Mouse (Mus musculus) embryonic facial prominence, embryonic 11.5 days (tissue): Measurements from ENCODE around the gene Thada. TPM values are rescaled to one million over a fixed set of nuclear protein-coding genes. Genes with fewer than 3 reads are reported as not detected.

Source experiments
- ATAC-seq: fragments of 200-750 bp; cut with Nextera tagmentation; replicated peaks from 2 replicates; pipeline ENCODE4 v1.8.0; 2017; ENCODE audit warnings: low read depth; ENCODE audit not compliant: insufficient number of reproducible peaks, low FRiP score, low TSS enrichment
- DNase-seq: peaks from one replicate; pipeline ENCODE4 v3.0.0-alpha.2; 2015; ENCODE audit warnings: low spot score
- H3K27ac ChIP-seq: fragments of 300-500 bp; sonication (generic); replicated peaks from 2 replicates; pipeline ENCODE4 v1.5.1; 2014; ENCODE audit warnings: mild to moderate bottlenecking, low read depth, low read length, control low read depth
- H3K27me3 ChIP-seq: fragments of 300-500 bp; sonication (generic); 2 replicates; pipeline ENCODE4 v1.6.1; 2014; ENCODE audit warnings: mild to moderate bottlenecking, low read length, moderate library complexity, mixed read lengths; ENCODE audit not compliant: control insufficient read depth, insufficient read depth
- H3K36me3 ChIP-seq: fragments of 300-500 bp; sonication (generic); replicated peaks from 2 replicates; pipeline ENCODE4 v1.6.1; 2014; ENCODE audit warnings: low read depth, mild to moderate bottlenecking, low read length, moderate library complexity, mixed read lengths; ENCODE audit not compliant: control insufficient read depth, insufficient read depth
- H3K4me1 ChIP-seq: fragments of 300-500 bp; sonication (generic); 2 replicates; pipeline ENCODE4 v1.6.1; 2014; ENCODE audit warnings: low read length, mixed read lengths; ENCODE audit not compliant: control insufficient read depth, insufficient read depth
- H3K4me2 ChIP-seq: fragments of 300-500 bp; sonication (generic); 2 replicates; pipeline ENCODE4 v1.6.1; 2014; ENCODE audit warnings: low read depth, mild to moderate bottlenecking, control low read depth, low read length, moderate library complexity
- H3K4me3 ChIP-seq: fragments of 300-500 bp; sonication (generic); 2 replicates; pipeline ENCODE4 v1.5.1; 2014; ENCODE audit warnings: low read depth, low read length, control low read depth
- H3K9ac ChIP-seq: fragments of 300-500 bp; sonication (generic); replicated peaks from 2 replicates; pipeline ENCODE4 v1.6.1; 2014; ENCODE audit warnings: mild to moderate bottlenecking, control low read depth, low read length
- H3K9me3 ChIP-seq: fragments of 300-500 bp; sonication (generic); replicated peaks from 2 replicates; pipeline ENCODE4 v1.6.1; 2016; ENCODE audit warnings: mild to moderate bottlenecking, low read length, inconsistent platforms, mixed read lengths; ENCODE audit not compliant: control insufficient read depth
- WGBS: fragments of 180-500 bp; shearing (Covaris S2); extraction: QIAGEN DNeasy Blood & Tissue Kit; methylation state at CpG from one replicate; pipeline ENCODE4 v1.1.7; 2014; 5-methylcytosine and 5-hydroxymethylcytosine counted together
- polyA plus RNA-seq: library from polyadenylated mRNA; unstranded; fragments of >200 nt; fragmentation: Nextera tagmentation; extraction: Ambion mirVana; gene quantifications from 2 replicates; pipeline ENCODE4 v1.2.1, GENCODE M21; 2014

Gene Thada
- polyA plus RNA-seq, 1 experiment from 2014 or later = 8.2 TPM

GRCm38 (mm10) chr17:84206239-84206638 is 259.8 kb downstream of the Thada start:
- 89% methylated on average over 3 of the region's 3 CpGs for WGBS

GRCm38 (mm10) chr17:84204962-84205361 is 261.0 kb downstream of the Thada start:
- WGBS = 62% methylated on average over 5 of the region's 5 CpGs
- no peaks in the 10 kb centered on the region for H3K4me1 ChIP-seq
- no peak overlapping the region for H3K9ac ChIP-seq
- ATAC-seq (no peak), DNase-seq (no peak)
- H3K27me3 ChIP-seq = no peaks in the 10 kb centered on the region
- H3K27ac ChIP-seq = no peak overlapping the region
- H3K4me2 ChIP-seq = no peak overlapping the region
- H3K9me3 ChIP-seq = no peaks in the 10 kb centered on the region
- no peak overlapping the region for H3K4me3 ChIP-seq
- H3K36me3 ChIP-seq = no peaks in the 10 kb centered on the region

More at GRCm38 (mm10) chr17:84206239-84206638, 259.8 kb downstream of the Thada start:
- ATAC-seq (no peak), DNase-seq (no peak)
- H3K4me2 ChIP-seq = no peak overlapping the region
- no peak overlapping the region for H3K27ac ChIP-seq
- no peaks in the 10 kb centered on the region for H3K36me3 ChIP-seq
- H3K4me1 ChIP-seq = no peaks in the 10 kb centered on the region
- H3K27me3 ChIP-seq = no peaks in the 10 kb centered on the region
- H3K9me3 ChIP-seq = no peaks in the 10 kb centered on the region
- H3K4me3 ChIP-seq = no peak overlapping the region
- no peak overlapping the region for H3K9ac ChIP-seq

GRCm38 (mm10) chr17:84203340-84203739 is 262.7 kb downstream of the Thada start:
- Histone ChIP-seq H3K9me3 (no peaks in the 10 kb centered on the region), H3K4me2 (no peak overlapping the region), H3K9ac (no peak overlapping the region), H3K4me3 (no peak overlapping the region), H3K4me1 (no peaks in the 10 kb centered on the region), H3K27ac (no peak overlapping the region), H3K27me3 (no peaks in the 10 kb centered on the region), H3K36me3 (no peaks in the 10 kb centered on the region)
- 64% methylated on average over 7 of the region's 7 CpGs for WGBS
- no peak for DNase-seq
- no peak for ATAC-seq

- no peak overlapping the region for H3K4me2 ChIP-seq
- no peak overlapping the region for H3K27ac ChIP-seq
- 92% methylated on average over 5 of the region's 5 CpGs for WGBS
- no peak for DNase-seq
- H3K9ac ChIP-seq = no peak overlapping the region
- no peaks in the 10 kb centered on the region for H3K9me3 ChIP-seq
- H3K4me3 ChIP-seq = no peak overlapping the region
- no peaks in the 10 kb centered on the region for H3K36me3 ChIP-seq
- peaks cover 2% of the 10 kb centered on the region for H3K4me1 ChIP-seq
- H3K27me3 ChIP-seq = no peaks in the 10 kb centered on the region
- ATAC-seq = no peak
Observed at GRCm38 (mm10) chr17:84201183-84201582, 264.8 kb downstream of the Thada start.

GRCm38 (mm10) chr17:84197912-84198344 is 268.1 kb downstream of the Thada start:
- no peak for ATAC-seq
- Histone ChIP-seq H3K4me2 (no peak overlapping the region), H3K4me1 (peaks cover 2% of the 10 kb centered on the region), H3K36me3 (no peaks in the 10 kb centered on the region), H3K27ac (no peak overlapping the region), H3K27me3 (no peaks in the 10 kb centered on the region), H3K9ac (no peak overlapping the region), H3K9me3 (no peaks in the 10 kb centered on the region), H3K4me3 (no peak overlapping the region)
- 40% methylated on average over 4 of the region's 4 CpGs for WGBS
- DNase-seq = no peak

- DNase-seq (no peak), ATAC-seq (no peak)
- H3K27ac ChIP-seq = no peak overlapping the region
- H3K27me3 ChIP-seq = no peaks in the 10 kb centered on the region
- no peaks in the 10 kb centered on the region for H3K36me3 ChIP-seq
- no peak overlapping the region for H3K4me3 ChIP-seq
- H3K4me1 ChIP-seq = peaks cover 2% of the 10 kb centered on the region
- H3K9ac ChIP-seq = no peak overlapping the region
- no peak overlapping the region for H3K4me2 ChIP-seq
- H3K9me3 ChIP-seq = no peaks in the 10 kb centered on the region
Observed at GRCm38 (mm10) chr17:84196329-84196728, 269.7 kb downstream of the Thada start.

- ATAC-seq (no peak), DNase-seq (no peak)
- Histone ChIP-seq H3K9me3 (no peaks in the 10 kb centered on the region), H3K27ac (no peak overlapping the region), H3K9ac (no peak overlapping the region), H3K4me2 (no peak overlapping the region), H3K4me3 (no peak overlapping the region), H3K36me3 (no peaks in the 10 kb centered on the region), H3K4me1 (peaks cover 2% of the 10 kb centered on the region), H3K27me3 (no peaks in the 10 kb centered on the region)
- 81% methylated on average over 3 of the region's 3 CpGs for WGBS
Observed at GRCm38 (mm10) chr17:84195835-84196234, 270.2 kb downstream of the Thada start.

- H3K9me3 ChIP-seq = no peaks in the 10 kb centered on the region
- H3K27me3 ChIP-seq = no peaks in the 10 kb centered on the region
- H3K4me2 ChIP-seq = no peak overlapping the region
- no peak overlapping the region for H3K4me3 ChIP-seq
- H3K9ac ChIP-seq = no peak overlapping the region
- no peak for DNase-seq
- peaks cover 2% of the 10 kb centered on the region for H3K4me1 ChIP-seq
- 43% methylated on average over 4 of the region's 4 CpGs for WGBS
- ATAC-seq = no peak
- peaks cover 3% of the 10 kb centered on the region; the same call in 1 of the 2 replicates for H3K36me3 ChIP-seq
- H3K27ac ChIP-seq = no peak overlapping the region
Observed at GRCm38 (mm10) chr17:84195003-84195395, 271.0 kb downstream of the Thada start.
